In the genomic region with DNA sequence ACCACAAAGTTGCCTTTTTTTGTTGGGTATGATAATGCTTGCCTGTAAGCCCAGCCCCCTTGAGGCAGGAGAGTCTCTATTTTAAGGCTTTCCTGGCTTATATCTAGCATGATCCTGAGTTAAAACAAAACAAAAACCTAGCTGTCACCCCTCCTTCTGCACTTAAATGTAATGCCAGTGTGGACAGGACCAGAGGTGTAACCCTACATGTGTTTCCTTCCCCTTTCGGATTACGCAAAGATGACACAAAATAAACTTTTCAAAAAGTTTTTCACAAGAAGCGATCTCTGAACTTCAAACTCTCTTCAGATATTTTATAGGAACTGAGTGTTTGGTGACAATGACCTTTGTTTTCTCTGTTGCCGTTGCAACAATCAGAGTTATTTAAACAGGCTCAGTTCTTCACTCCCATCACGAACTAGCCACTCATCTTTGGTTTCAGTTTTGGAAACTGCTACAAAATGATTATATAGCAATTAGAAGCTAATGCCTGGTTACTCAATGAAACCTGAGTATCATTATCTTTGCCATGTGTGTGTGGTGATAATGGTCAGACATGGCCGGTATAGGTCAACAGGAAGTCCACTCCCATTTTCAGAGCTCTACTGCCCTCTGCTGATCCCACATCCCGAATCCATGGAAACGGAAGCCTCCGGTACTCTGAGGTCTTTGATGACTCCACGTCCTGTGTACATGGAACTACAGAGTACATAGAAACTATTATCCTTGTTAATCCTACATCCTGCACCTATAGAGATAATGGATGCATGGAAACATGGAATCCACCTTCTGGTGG, we compare ENCODE assay signal across 8 mouse cellular contexts.
A peak's percentile ranks its signal among the peaks of the same experiment; 100 is the strongest.
DNase-seq lines count a peak whose midpoint lies in the region; ATAC-seq lines count a peak whose summit lies in the region.

No protein-coding gene starts in this region.

- no peak for ATAC-seq in midbrain, embryonic 16.5 days
- peak; percentile 68 for ATAC-seq in cerebellum, adult (ENCODE audit: insufficient number of reproducible peaks, low FRiP score, low TSS enrichment)
- peak; percentile 31; the same call in 1 of the 2 replicates for ATAC-seq in kidney, embryonic 16.5 days (ENCODE audit: low FRiP score, low TSS enrichment)
- no peak for ATAC-seq in liver, embryonic 13.5 days (ENCODE audit: low read depth)
- no peak for ATAC-seq in activated CD4-positive, CD25-positive, alpha-beta regulatory T cell, adult 4 months

- H3K4me3 ChIP-seq in midbrain, embryonic 10.5 days, result no peak overlapping the region
- H3K4me3 ChIP-seq in midbrain, embryonic 16.5 days (ENCODE audit: low read depth, low read length), result no peak overlapping the region
- H3K4me3 ChIP-seq in kidney, embryonic 16.5 days (ENCODE audit: low read length), result no peak overlapping the region
- no peak overlapping the region for H3K4me3 ChIP-seq in liver, embryonic 13.5 days (replicated peaks)

- peaks cover 19% of the 10 kb centered on the region; the same call in 1 of the 2 replicates for H3K27me3 ChIP-seq in midbrain, embryonic 10.5 days (ENCODE audit: low read depth, poor library complexity, severe bottlenecking)
- no peaks in the 10 kb centered on the region; the same call in 1 of the 2 replicates for H3K27me3 ChIP-seq in midbrain, embryonic 16.5 days (ENCODE audit: control insufficient read depth, insufficient read depth, low read depth, low read length)
- no peaks in the 10 kb centered on the region for H3K27me3 ChIP-seq in kidney, embryonic 16.5 days (ENCODE audit: insufficient read depth, low read length)
- H3K27me3 ChIP-seq in liver, embryonic 13.5 days, result no peaks in the 10 kb centered on the region

- H3K9ac ChIP-seq in midbrain, embryonic 16.5 days (ENCODE audit: low read depth, low read length), result no peak overlapping the region
- H3K9ac ChIP-seq in kidney, embryonic 16.5 days (replicated peaks; ENCODE audit: low read length), result no peak overlapping the region
- H3K9ac ChIP-seq in liver, embryonic 13.5 days, result no peak overlapping the region

- no peaks in the 10 kb centered on the region for H3K9me3 ChIP-seq in midbrain, embryonic 10.5 days (replicated peaks)
- no peaks in the 10 kb centered on the region for H3K9me3 ChIP-seq in midbrain, embryonic 16.5 days (replicated peaks; ENCODE audit: control insufficient read depth, low read length, poor library complexity, severe bottlenecking)
- H3K9me3 ChIP-seq in kidney, embryonic 16.5 days (ENCODE audit: low read length), result no peaks in the 10 kb centered on the region
- no peaks in the 10 kb centered on the region for H3K9me3 ChIP-seq in liver, embryonic 13.5 days (replicated peaks)

- H3K36me3 ChIP-seq in midbrain, embryonic 10.5 days, result no peaks in the 10 kb centered on the region
- H3K36me3 ChIP-seq in midbrain, embryonic 16.5 days (ENCODE audit: control insufficient read depth, insufficient read depth, low read length), result no peaks in the 10 kb centered on the region
- no peaks in the 10 kb centered on the region for H3K36me3 ChIP-seq in kidney, embryonic 16.5 days (ENCODE audit: insufficient read depth, low read length)
- H3K36me3 ChIP-seq in liver, embryonic 13.5 days, result no peaks in the 10 kb centered on the region

- no peak overlapping the region for H3K27ac ChIP-seq in midbrain, embryonic 10.5 days (replicated peaks)
- H3K27ac ChIP-seq in midbrain, embryonic 16.5 days (ENCODE audit: low read length), result no peak overlapping the region
- H3K27ac ChIP-seq in kidney, embryonic 16.5 days (ENCODE audit: low read length), result no peak overlapping the region
- H3K27ac ChIP-seq in liver, embryonic 13.5 days, result no peak overlapping the region

- H3K4me2 ChIP-seq in midbrain, embryonic 16.5 days (ENCODE audit: low read length), result no peak overlapping the region
- no peak overlapping the region for H3K4me2 ChIP-seq in kidney, embryonic 16.5 days (replicated peaks; ENCODE audit: low read depth, low read length)
- H3K4me2 ChIP-seq in liver, embryonic 13.5 days, result peak overlapping the region; percentile 24; the same call in 1 of the 2 replicates

- peak; percentile 21 for DNase-seq in midbrain, embryonic 10.5 days (ENCODE audit: low spot score)
- DNase-seq in gastrocnemius, adult 18-20 months (ENCODE audit: low spot score), result peak; percentile 82
- no peak for DNase-seq in liver, embryonic 13.5 days
- DNase-seq in ovary, adult 18-20 months (ENCODE audit: low spot score), result peak; percentile 38

- peaks cover 13% of the 10 kb centered on the region for H3K4me1 ChIP-seq in midbrain, embryonic 10.5 days
- H3K4me1 ChIP-seq in midbrain, embryonic 16.5 days (ENCODE audit: control insufficient read depth, insufficient read depth, low read length), result no peaks in the 10 kb centered on the region
- H3K4me1 ChIP-seq in kidney, embryonic 16.5 days (ENCODE audit: insufficient read depth, low read length), result no peaks in the 10 kb centered on the region
- no peaks in the 10 kb centered on the region for H3K4me1 ChIP-seq in liver, embryonic 13.5 days (replicated peaks)

- WGBS in midbrain, embryonic 10.5 days, result 77% methylated on average over 10 of the region's 10 CpGs
- WGBS in midbrain, embryonic 16.5 days, result 78% methylated on average over 10 of the region's 10 CpGs
- 51% methylated on average over 10 of the region's 10 CpGs for WGBS in kidney, embryonic 16.5 days
- 29% methylated on average over 10 of the region's 10 CpGs for WGBS in liver, embryonic 13.5 days (ENCODE audit: insufficient replicate concordance)

Comparison
In these comparisons a context has a peak if more than half of its experiments do, and no peak if none do; other contexts are left out.
1. ATAC-seq: peak in cerebellum, adult (single experiment) and kidney, embryonic 16.5 days (single experiment); none in midbrain, embryonic 16.5 days (single experiment), liver, embryonic 13.5 days (single experiment) and activated CD4-positive, CD25-positive, alpha-beta regulatory T cell, adult 4 months (single experiment).